In the genomic region with DNA sequence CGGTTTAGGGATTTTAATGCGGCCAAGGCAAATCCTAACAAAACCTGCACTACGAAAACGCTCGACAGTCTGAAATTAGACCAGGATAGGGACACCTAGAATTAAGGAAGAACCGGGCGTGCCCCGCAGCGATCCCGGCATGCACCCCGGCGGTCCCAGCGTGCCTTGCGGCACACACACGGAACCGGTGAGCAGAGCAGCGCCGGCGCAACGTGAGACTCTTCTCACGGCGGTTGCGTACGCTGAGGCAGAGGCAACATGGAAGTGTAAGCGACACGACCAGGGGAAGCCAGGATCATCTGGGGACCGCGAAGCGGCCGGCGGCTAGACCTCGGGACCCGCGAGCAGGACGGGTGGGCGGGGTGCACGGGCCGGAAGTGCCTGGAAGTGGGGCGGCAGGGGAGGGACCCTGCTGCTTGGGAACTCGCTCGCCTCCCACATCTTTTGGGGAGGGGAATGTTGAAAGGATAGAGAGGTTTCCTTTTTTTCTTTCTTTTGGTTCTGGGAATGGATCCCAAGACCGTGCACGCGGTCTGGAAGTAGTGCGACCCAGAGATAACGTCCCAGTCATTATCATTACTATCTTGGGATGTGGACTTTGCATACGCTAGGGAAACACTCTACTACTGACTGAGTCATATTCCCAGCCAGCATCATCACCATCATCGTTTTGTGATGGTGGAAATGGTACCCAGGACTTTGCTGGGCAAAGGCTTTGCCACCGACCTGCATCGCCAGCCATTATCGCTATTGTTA, we compare ENCODE assay signal across 8 mouse cellular contexts. TPM values are rescaled to one million over a fixed set of nuclear protein-coding genes. Genes with fewer than 3 reads are reported as not detected.
DNase-seq lines count a peak whose midpoint lies in the region; ATAC-seq lines count a peak whose summit lies in the region.

A gene (minus strand): TSS at position 106 of the 756 bp plus-strand sequence.
A gene (plus strand): TSS at position 149 of the 756 bp plus-strand sequence.

- peak within 1 kb of the TSS; percentile 82 for H3K4me2 ChIP-seq in intestine, embryonic 16.5 days (ENCODE audit: low read depth, low read length)

- H3K36me3 ChIP-seq in intestine, embryonic 16.5 days (ENCODE audit: control insufficient read depth, insufficient read depth, low read length) = no peaks in the 10 kb centered on the region

- H3K4me1 ChIP-seq in intestine, embryonic 16.5 days (ENCODE audit: control insufficient read depth, insufficient read depth, low read length) = peaks cover 5% of the 10 kb centered on the region; the same call in 1 of the 2 replicates

- H3K4me3 ChIP-seq in intestine, embryonic 16.5 days (ENCODE audit: low read length) = peak within 1 kb of the TSS; percentile 77

- peak within 1 kb of the TSS; percentile 88 for H3K9ac ChIP-seq in intestine, embryonic 16.5 days (ENCODE audit: low read depth, low read length)

- ATAC-seq in intestine, embryonic 16.5 days = peak; percentile 84

- H3K27ac ChIP-seq in intestine, embryonic 16.5 days (ENCODE audit: low read length) = peak within 1 kb of the TSS; percentile 90

- intact Hi-C loops in left cerebral cortex, postnatal 25 days (cut with DNase I) = no loop called here

- no peaks in the 10 kb centered on the region for H3K27me3 ChIP-seq in intestine, embryonic 16.5 days (replicated peaks; ENCODE audit: control insufficient read depth, insufficient read depth, low read length)

- H3K9me3 ChIP-seq in intestine, embryonic 16.5 days (ENCODE audit: control insufficient read depth, low read length) = no peaks in the 10 kb centered on the region

- 2% methylated on average over 51 of the region's 51 CpGs for WGBS in intestine, embryonic 16.5 days

- DNase-seq in adrenal gland, postnatal 10 days = peak; percentile 93
- DNase-seq in embryo, embryonic 9.5 days (ENCODE audit: extremely low spot score) = peak; percentile 87
- peak; percentile 63 to 84 for DNase-seq in gastrocnemius, postnatal 4 days (ENCODE audit: low spot score in 2 of 2)
- DNase-seq in left cerebral cortex, postnatal 25 days (ENCODE audit: low spot score in 2 of 2) = peak; percentile 90 to 92
- DNase-seq in mesoderm, embryonic 11.5 days (ENCODE audit: low read depth, low spot score) = peak; percentile 75
- peak; percentile 86 to 87 for DNase-seq in right cerebral cortex, postnatal 36 days (ENCODE audit: low spot score in 2 of 2)
- DNase-seq in urinary bladder, postnatal 4 days (ENCODE audit: low spot score in 2 of 2) = peak; percentile 74 to 82

RNA-seq across cellular contexts. Expression of the first gene that starts in this region (rescaled TPM):
- total RNA-seq in adrenal gland, postnatal 10 days (2021) = 100 to 1,000 TPM; 120 to 174 TPM
- 10 to 100 TPM; 13.0 to 14.8 TPM for total RNA-seq in gastrocnemius, postnatal 4 days (2021)
- 74.1 and 89.4 TPM in 2 replicates for polyA plus RNA-seq in intestine, embryonic 16.5 days (2015; fragmentation: Nextera tagmentation; extraction: Ambion mirVana)
- 10 to 100 TPM; 18.8 to 19.0 TPM for total RNA-seq in left cerebral cortex, postnatal 25 days (2021)

RNA-seq across cellular contexts. Expression of the second gene that starts in this region (rescaled TPM):
- 10 to 100 TPM; 27.7 to 34.4 TPM for total RNA-seq in adrenal gland, postnatal 10 days (2021)
- 10 to 100 TPM; 14.4 to 16.3 TPM for total RNA-seq in gastrocnemius, postnatal 4 days (2021)
- 37.2 and 38.7 TPM in 2 replicates for polyA plus RNA-seq in intestine, embryonic 16.5 days (2015; fragmentation: Nextera tagmentation; extraction: Ambion mirVana)
- 10 to 100 TPM; 29.7 to 30.7 TPM for total RNA-seq in left cerebral cortex, postnatal 25 days (2021)

Comparison
In these comparisons a context has a peak if more than half of its experiments do, and no peak if none do; other contexts are left out.
1. Peak in every context shown above with its lines: DNase-seq, ATAC-seq, H3K4me3 ChIP-seq and H3K27ac ChIP-seq.
2. RNA of the first gene that starts in this region (total RNA-seq): 120 to 174 TPM in adrenal gland, postnatal 10 days; 18.8 to 19.0 TPM in left cerebral cortex, postnatal 25 days and 13.0 to 14.8 TPM in gastrocnemius, postnatal 4 days; every median in the first group is over 4 times any median in the second.